Mouse (Mus musculus) forebrain, embryonic 15.5 days (tissue): ENCODE data around the gene Crip3. TPM values are rescaled to one million over a fixed set of nuclear protein-coding genes. Genes with fewer than 3 reads are reported as not detected.
A peak's percentile ranks its signal among the peaks of the same experiment; 100 is the strongest.

Source experiments
- ATAC-seq: fragments of 200-750 bp; cut with Nextera tagmentation; replicated peaks from 2 replicates; pipeline ENCODE4 v1.8.0; 2017; ENCODE audit warnings: mild to moderate bottlenecking, moderate TSS enrichment, moderate library complexity
- H3K27ac ChIP-seq: fragments of 300-500 bp; sonication (generic); replicated peaks from 2 replicates; pipeline ENCODE4 v1.5.1; 2015; ENCODE audit warnings: mild to moderate bottlenecking, inconsistent platforms
- H3K27me3 ChIP-seq: fragments of 300-500 bp; sonication (generic); 2 replicates; pipeline ENCODE4 v1.6.1; 2015; ENCODE audit warnings: inconsistent platforms
- H3K36me3 ChIP-seq: fragments of 300-500 bp; sonication (generic); 2 replicates; pipeline ENCODE4 v1.6.1; 2015; ENCODE audit warnings: mild to moderate bottlenecking, inconsistent platforms
- H3K4me1 ChIP-seq: fragments of 300-500 bp; sonication (generic); 2 replicates; pipeline ENCODE4 v1.6.1; 2015; ENCODE audit warnings: inconsistent platforms
- H3K4me2 ChIP-seq: fragments of 300-500 bp; sonication (generic); replicated peaks from 2 replicates; pipeline ENCODE4 v1.6.1; 2015; ENCODE audit warnings: mild to moderate bottlenecking, inconsistent platforms
- H3K4me3 ChIP-seq: fragments of 300-500 bp; sonication (generic); 2 replicates; pipeline ENCODE4 v1.5.1; 2015; ENCODE audit warnings: mild to moderate bottlenecking, inconsistent platforms
- H3K9ac ChIP-seq: fragments of 300-500 bp; sonication (generic); replicated peaks from 2 replicates; pipeline ENCODE4 v1.6.1; 2015; ENCODE audit warnings: mild to moderate bottlenecking, inconsistent platforms
- H3K9me3 ChIP-seq: fragments of 300-500 bp; sonication (generic); 2 replicates; pipeline ENCODE4 v1.6.1; 2016; ENCODE audit warnings: inconsistent platforms
- whole genome bisulfite sequencing: fragments of 180-500 bp; shearing (Covaris S2); methylation state at CpG from one replicate; pipeline ENCODE4 v1.1.7; 2015; ENCODE audit warnings: mixed read lengths; 5-methylcytosine and 5-hydroxymethylcytosine counted together
- polyA plus RNA-seq: library from polyadenylated mRNA; unstranded; fragments of >200 nt; fragmentation: Nextera tagmentation; extraction: Ambion mirVana; gene quantifications from 2 replicates; pipeline ENCODE4 v1.2.1, GENCODE M21; 2015

The Crip3 gene
- polyA plus RNA-seq, 1 experiment from 2014 or later: 1.1 TPM

DNA sequence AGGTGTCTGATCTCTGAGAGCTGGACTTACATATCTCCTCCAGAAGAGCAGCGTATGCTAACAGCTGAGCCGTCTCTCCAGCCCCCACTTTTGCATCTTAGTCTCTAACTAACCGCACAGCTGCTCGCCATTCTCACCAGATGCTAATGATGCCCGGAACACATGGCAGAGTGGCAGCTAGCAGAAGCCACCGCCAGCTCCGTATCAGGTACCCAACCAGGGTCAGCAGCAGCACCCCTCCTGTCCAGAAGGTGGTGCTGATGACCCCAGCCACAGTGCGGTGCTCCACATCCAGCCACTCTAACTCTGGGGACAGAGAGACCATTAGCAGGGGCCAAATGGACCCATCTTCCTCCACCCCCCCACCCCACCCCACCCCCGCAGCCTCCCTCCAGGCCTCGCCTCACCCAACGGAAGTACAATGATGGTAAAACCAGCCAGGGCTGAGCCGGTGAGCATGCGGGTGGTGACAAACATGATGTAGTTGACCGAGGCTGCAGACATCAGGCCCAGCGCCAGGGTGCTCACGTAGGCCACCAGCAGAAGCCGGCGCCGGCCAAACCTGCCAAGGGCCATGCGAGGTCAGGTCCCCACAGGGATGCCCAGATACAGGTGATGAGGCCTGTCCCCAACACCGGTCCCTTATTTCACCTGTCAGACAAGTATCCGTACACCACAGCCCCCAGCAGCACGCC is 8.1 kb downstream of the Crip3 start:
- 24% methylated on average over 23 of the region's 23 CpGs for WGBS

DNA sequence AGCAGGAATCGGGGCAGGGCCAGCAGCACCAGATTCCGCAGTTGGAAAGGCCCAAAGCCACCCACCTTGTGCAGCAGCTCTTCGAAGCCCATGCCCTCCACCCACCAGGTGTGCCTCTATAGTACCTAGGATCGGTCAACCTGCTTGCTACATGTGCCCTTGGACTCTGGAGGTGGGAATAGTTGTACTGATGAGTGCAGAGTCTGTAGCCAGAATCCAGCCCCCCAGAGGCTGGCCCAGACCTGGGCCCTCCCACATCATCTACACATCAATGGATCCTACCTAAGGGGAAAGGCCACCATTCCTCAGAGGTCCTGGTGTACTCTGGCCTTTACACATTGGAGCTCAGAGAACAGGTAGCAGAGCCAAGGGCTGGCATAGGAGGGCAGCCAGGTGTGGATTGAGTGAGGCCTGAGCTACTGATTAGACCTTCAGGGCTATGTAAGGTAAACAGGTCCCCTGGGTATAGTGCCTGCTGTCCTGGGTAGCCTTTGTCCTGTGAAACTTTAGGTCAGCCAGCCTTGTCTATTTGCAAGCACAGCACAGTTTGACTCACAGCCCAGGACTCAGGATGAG is 9.7 kb downstream of the Crip3 start, which contains the start of gene Slc22a7:
TSS of gene Slc22a7 (minus strand) at position 160 of the 576 bp plus-strand sequence.
- no peak within 1 kb of the TSS for H3K9ac ChIP-seq
- 0 out of 2 replicates have a peak, but pooled peaks cover 3% of the 10 kb centered on the region for H3K4me1 ChIP-seq
- 80% methylated on average over 4 of the region's 4 CpGs for WGBS
- H3K4me2 ChIP-seq: no peak within 1 kb of the TSS
- H3K27me3 ChIP-seq: peaks cover 4% of the 10 kb centered on the region
- H3K9me3 ChIP-seq: no peaks in the 10 kb centered on the region
- ATAC-seq: no peak
- H3K27ac ChIP-seq: no peak within 1 kb of the TSS
- H3K4me3 ChIP-seq: no peak within 1 kb of the TSS
- H3K36me3 ChIP-seq: no peaks in the 10 kb centered on the region

More for the DNA sequence above, 8.1 kb downstream of the Crip3 start:
- Histone ChIP-seq H3K36me3 (no peaks in the 10 kb centered on the region), H3K9ac (no peak overlapping the region), H3K27me3 (no peaks in the 10 kb centered on the region; the same call in none of the 2 replicates), H3K27ac (no peak overlapping the region), H3K4me1 (0 out of 2 replicates have a peak, but pooled peaks cover 3% of the 10 kb centered on the region), H3K4me3 (no peak overlapping the region), H3K9me3 (no peaks in the 10 kb centered on the region), H3K4me2 (no peak overlapping the region)
- ATAC-seq: peak; percentile 61

DNA sequence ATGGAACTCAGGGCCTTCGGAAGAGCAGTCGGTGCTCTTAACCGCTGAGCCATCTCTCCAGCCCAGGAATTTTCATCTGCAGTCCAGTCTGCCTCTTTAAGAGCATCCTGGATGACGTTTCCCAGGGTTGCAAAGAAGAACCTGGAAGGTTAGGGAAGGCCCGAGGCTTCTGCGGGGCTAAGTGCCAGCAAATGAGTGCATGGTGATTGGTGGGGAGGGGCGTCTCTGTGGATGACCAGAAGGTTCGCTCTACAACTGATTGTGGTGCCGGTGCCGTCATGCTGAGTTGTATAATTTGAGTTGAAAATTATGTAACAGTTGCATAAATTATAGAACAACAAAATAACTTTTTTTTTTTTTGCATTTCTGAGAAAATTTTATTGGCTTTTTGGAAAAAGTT is 10.4 kb downstream of the Crip3 start:
- WGBS: 91% methylated on average over 10 of the region's 10 CpGs
- H3K4me1 ChIP-seq: 0 out of 2 replicates have a peak, but pooled peaks cover 3% of the 10 kb centered on the region
- H3K9me3 ChIP-seq: no peaks in the 10 kb centered on the region
- no peak for ATAC-seq
- H3K4me3 ChIP-seq: no peak overlapping the region
- H3K36me3 ChIP-seq: no peaks in the 10 kb centered on the region
- H3K27ac ChIP-seq: no peak overlapping the region
- peaks cover 10% of the 10 kb centered on the region for H3K27me3 ChIP-seq
- no peak overlapping the region for H3K9ac ChIP-seq
- no peak overlapping the region for H3K4me2 ChIP-seq

DNA sequence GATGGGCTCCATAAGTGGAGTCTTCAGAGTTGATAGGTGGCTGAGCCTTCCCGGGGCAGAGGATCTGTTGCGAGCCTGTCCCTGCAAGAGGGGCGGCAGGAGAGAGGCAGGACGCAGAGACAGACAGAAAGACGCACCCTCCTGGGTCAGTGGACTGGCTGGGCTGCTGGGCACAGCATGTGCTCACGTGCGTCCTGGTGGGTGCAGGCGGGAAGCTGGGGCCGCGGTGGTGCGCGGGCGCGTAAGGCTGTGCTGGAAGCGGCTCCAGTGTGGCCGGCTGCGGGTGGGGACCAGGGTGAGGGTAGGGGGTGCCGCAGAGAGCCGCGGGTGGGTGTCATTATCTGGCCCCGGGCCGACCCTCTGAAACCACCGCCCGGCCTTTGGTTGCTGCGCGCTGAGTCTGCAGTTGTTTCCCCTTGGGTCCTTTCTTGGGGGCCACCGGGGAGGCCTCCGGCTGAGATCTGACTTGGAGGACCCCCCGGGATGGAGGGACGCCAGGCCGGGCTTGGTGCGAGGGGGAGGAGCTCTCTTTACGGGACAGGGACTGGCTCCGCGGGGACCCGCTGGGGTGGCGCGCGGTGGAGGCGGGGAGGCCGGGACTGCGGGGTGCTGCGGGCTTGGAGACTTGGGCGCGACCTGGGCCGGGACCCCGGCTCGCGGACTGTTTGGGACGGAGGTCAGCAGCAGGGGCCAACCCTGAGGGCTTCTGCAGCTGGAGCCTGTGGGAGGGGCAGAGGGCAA is 16.3 kb downstream of the Crip3 start:
- peaks cover 24% of the 10 kb centered on the region for H3K27me3 ChIP-seq
- H3K9ac ChIP-seq: no peak overlapping the region
- 7% methylated on average over 50 of the region's 50 CpGs for WGBS
- no peak for ATAC-seq
- H3K4me1 ChIP-seq: no peaks in the 10 kb centered on the region
- no peak overlapping the region for H3K27ac ChIP-seq
- no peak overlapping the region for H3K4me3 ChIP-seq
- H3K4me2 ChIP-seq: no peak overlapping the region
- H3K36me3 ChIP-seq: no peaks in the 10 kb centered on the region
- H3K9me3 ChIP-seq: no peaks in the 10 kb centered on the region

DNA sequence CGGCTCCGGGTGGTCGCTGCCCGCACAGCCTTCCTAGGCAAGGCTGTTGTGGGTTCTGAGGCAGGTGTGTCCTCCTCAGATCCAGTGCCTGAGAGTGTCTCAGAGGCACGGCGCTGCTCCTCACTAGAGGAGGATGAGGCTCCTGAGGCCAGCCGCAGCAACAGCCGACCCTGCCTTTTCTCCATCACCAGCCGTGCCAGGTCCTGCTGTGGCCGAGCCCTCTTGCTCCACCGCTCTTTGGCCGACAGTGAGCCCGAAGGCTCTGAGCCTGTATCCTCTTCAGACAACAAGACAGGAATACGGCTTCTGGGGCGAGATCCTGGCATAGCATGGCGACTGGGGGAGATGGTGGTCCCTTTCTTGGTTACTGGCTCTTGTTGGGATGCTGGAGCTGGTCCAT is 17.5 kb downstream of the Crip3 start:
- H3K36me3 ChIP-seq: 0 out of 2 replicates have a peak, but pooled peaks cover 2% of the 10 kb centered on the region
- no peak for ATAC-seq
- WGBS: 91% methylated on average over 16 of the region's 16 CpGs
- no peaks in the 10 kb centered on the region for H3K9me3 ChIP-seq
- no peak overlapping the region for H3K27ac ChIP-seq
- peaks cover 24% of the 10 kb centered on the region for H3K27me3 ChIP-seq
- no peaks in the 10 kb centered on the region for H3K4me1 ChIP-seq
- no peak overlapping the region for H3K9ac ChIP-seq
- no peak overlapping the region for H3K4me3 ChIP-seq
- no peak overlapping the region for H3K4me2 ChIP-seq

DNA sequence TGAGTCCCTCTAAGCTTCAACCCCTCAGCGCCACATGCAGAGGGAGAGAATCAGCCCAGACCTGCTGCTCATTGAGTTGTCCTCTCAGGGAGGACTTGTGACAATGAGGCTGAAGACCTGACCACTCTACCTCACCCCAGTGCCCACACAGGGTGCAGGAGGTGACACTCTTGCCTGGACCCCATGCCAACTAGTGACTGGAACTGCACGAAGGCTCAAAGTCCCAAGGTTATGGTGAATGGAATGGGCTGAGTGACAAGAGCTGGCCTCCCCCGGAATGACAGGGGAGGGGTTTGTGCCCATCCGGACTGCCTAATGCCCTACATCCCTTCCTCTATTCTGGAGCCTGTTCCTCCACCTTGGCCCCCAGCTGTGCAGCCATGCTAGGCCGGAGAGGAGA is 24.0 kb downstream of the Crip3 start:
- H3K4me1 ChIP-seq: peaks cover 27% of the 10 kb centered on the region
- H3K9me3 ChIP-seq: no peaks in the 10 kb centered on the region
- H3K27ac ChIP-seq: no peak overlapping the region
- H3K4me3 ChIP-seq: no peak overlapping the region
- no peak overlapping the region for H3K9ac ChIP-seq
- H3K4me2 ChIP-seq: no peak overlapping the region
- 0 out of 2 replicates have a peak, but pooled peaks cover 2% of the 10 kb centered on the region for H3K36me3 ChIP-seq
- ATAC-seq: no peak
- no peaks in the 10 kb centered on the region for H3K27me3 ChIP-seq
- whole genome bisulfite sequencing: 32% methylated on average over 5 of the region's 5 CpGs

DNA sequence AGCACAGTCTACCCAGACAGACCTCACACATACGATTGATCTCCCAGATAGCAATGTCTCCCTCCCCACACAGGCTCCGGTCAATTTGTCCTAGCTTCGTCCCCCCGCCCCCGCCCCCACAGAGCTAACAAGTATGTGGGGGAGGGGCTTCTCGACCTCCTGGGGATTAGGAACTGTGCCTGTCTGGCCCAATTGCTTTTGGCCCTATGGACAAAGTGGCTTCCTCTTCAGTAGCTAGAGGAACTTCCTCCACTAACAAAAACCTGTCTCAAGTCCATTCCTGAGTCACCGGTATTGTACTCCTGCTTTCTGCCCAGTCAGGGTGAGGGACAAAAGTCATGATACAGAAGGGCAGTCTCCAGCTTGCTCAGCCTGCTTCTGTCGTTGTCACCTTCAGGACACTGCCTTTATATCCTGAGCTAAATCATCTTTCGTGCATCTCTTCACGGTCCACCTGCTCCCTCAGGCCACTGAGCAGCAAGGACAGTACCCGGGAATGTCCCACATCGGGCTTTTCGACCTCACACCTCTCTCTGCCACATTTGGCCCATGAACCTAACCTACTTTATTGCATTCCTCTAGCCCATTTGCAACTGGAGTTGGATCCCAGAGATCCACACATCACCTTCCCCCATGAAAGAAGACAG is 24.7 kb downstream of the Crip3 start:
- H3K27me3 ChIP-seq: no peaks in the 10 kb centered on the region
- H3K4me1 ChIP-seq: peaks cover 27% of the 10 kb centered on the region
- no peaks in the 10 kb centered on the region for H3K9me3 ChIP-seq
- no peak overlapping the region for H3K27ac ChIP-seq
- WGBS: 12% methylated on average over 13 of the region's 13 CpGs
- peak overlapping the region; percentile 45; the same call in 1 of the 2 replicates for H3K9ac ChIP-seq
- 0 out of 2 replicates have a peak, but pooled peaks cover 2% of the 10 kb centered on the region for H3K36me3 ChIP-seq
- H3K4me2 ChIP-seq: peak overlapping the region; percentile 68
- peak overlapping the region; percentile 36; the same call in 1 of the 2 replicates for H3K4me3 ChIP-seq
- no peak for ATAC-seq

DNA sequence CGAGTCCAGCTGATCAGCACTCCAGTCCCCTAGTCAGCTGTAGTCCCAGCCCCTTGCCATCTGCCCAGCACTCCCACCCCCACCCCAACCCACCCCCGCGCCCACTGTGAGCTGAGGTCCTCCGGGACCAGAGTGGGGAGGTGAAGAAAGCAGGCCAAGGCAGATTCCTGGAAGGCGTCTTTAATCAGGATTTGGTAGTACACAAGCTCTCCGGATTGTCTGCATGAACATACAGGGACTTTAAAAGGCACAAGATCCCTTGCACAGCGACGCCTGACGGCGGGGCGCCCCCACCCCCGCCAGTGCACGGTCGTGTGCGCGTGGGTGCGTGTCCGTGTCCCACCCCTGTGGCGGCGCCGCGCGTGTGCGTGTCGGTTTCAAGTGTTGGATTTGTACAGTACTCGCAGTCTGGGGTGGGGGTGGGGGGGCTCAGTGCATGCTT is 25.3 kb downstream of the Crip3 start:
- Histone ChIP-seq H3K36me3 (0 out of 2 replicates have a peak, but pooled peaks cover 2% of the 10 kb centered on the region), H3K4me2 (peak overlapping the region; percentile 68), H3K27ac (no peak overlapping the region), H3K9ac (peak overlapping the region; percentile 45), H3K4me1 (peaks cover 27% of the 10 kb centered on the region), H3K27me3 (no peaks in the 10 kb centered on the region), H3K9me3 (no peaks in the 10 kb centered on the region), H3K4me3 (peak overlapping the region; percentile 36)
- ATAC-seq: peak; percentile 40
- 3% methylated on average over 26 of the region's 26 CpGs for WGBS

DNA sequence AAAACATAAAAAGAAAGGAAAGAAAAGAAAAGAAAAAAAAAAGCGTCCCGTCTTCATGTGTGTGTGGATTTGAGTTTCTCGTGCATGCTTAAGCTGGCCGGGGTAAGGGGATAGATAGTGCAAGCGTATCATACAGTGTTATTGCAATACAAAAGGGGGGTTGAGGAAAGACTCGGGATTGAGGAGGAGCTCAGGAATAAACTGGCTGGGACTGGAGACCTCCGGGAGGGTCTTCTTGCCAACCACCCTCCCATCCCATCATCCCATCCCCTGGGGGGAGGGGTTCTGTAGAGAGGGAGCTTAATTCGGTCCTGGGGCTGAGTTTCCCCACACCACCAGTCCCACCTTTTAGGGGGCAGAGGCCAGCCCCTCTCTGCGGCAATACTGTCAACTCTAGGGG is 25.8 kb downstream of the Crip3 start:
- no peak overlapping the region for H3K27ac ChIP-seq
- H3K9ac ChIP-seq: peak overlapping the region; percentile 45; the same call in 1 of the 2 replicates
- peak; percentile 51 for ATAC-seq
- H3K9me3 ChIP-seq: no peaks in the 10 kb centered on the region
- peaks cover 27% of the 10 kb centered on the region for H3K4me1 ChIP-seq
- H3K4me2 ChIP-seq: peak overlapping the region; percentile 68
- peak overlapping the region; percentile 36 for H3K4me3 ChIP-seq
- WGBS: 2% methylated on average over 9 of the region's 9 CpGs
- H3K36me3 ChIP-seq: 0 out of 2 replicates have a peak, but pooled peaks cover 5% of the 10 kb centered on the region
- H3K27me3 ChIP-seq: no peaks in the 10 kb centered on the region

DNA sequence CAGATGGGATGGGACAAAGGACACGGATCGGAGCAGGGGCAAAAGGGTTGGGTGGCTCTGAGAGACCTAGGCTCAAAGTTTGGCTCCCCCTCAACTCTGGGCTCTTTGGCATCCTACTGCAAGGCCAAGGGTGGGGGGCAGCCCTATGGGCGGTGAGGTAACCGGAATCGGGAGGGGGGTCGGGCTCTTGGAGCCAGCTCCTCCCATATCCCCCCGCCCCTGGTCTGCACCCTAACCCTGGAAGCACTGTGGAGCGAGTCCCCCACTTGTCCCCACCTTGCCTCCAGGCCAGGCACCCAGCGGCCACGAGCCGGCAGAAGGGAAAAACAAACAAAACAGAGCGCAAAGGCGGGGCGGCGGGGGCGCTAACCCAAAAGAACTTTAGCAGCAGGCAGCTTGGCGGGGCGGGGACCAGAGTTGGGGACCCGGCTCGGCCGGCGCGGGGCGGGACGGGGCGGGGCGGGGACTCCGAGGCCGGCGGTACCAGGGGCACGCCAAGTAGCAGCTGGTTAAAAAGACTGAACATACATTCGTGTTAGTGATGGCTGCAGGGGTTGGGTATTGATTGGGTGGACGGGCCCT is 26.5 kb downstream of the Crip3 start:
- Histone ChIP-seq H3K27me3 (no peaks in the 10 kb centered on the region), H3K9ac (peak overlapping the region; percentile 45), H3K36me3 (peaks cover 10% of the 10 kb centered on the region; the same call in 1 of the 2 replicates), H3K4me1 (peaks cover 27% of the 10 kb centered on the region), H3K4me3 (peak overlapping the region; percentile 36), H3K4me2 (peak overlapping the region; percentile 68), H3K27ac (no peak overlapping the region), H3K9me3 (no peaks in the 10 kb centered on the region)
- WGBS: 1% methylated on average over 33 of the region's 33 CpGs
- peak; percentile 61 for ATAC-seq

DNA sequence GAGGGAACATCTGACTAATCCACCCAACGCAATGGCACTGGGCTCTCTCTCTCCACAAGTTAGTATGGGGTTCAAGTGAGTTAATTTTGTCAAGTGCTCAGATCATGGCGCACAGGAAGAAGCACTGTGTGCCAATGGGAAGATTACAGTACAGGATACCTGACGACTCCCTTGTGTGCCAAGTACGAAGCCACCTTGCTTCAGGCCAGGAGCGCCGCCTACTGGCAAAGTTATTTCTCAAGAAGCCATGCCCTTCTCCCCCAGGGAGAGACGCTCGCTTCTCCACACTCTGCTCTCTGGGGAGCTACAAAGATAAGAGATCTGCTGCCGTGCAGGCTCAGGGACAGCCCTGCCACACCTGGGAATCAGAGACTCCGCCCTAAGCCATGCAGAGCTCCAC is 29.1 kb downstream of the Crip3 start:
- Histone ChIP-seq H3K27me3 (no peaks in the 10 kb centered on the region), H3K4me1 (peaks cover 29% of the 10 kb centered on the region)
- ATAC-seq: no peak

More for the DNA sequence above, 29.1 kb downstream of the Crip3 start:
- H3K36me3 ChIP-seq: peaks cover 19% of the 10 kb centered on the region; the same call in 1 of the 2 replicates
- H3K4me3 ChIP-seq: no peak overlapping the region
- H3K4me2 ChIP-seq: no peak overlapping the region
- H3K9ac ChIP-seq: no peak overlapping the region
- no peaks in the 10 kb centered on the region for H3K9me3 ChIP-seq
- H3K27ac ChIP-seq: no peak overlapping the region
- WGBS: 22% methylated on average over 10 of the region's 10 CpGs
